Mouse (Mus musculus) ES-Bruce4 (cell line): Measurements from ENCODE around the gene Ddx23. TPM values are rescaled to one million over a fixed set of nuclear protein-coding genes. Genes with fewer than 3 reads are reported as not detected.

Experiments used
- H3K27ac ChIP-seq: 2 replicates; pipeline ENCODE4 v1.5.1; 2012; ENCODE audit warnings: low read length, inconsistent platforms; ENCODE audit not compliant: insufficient read depth
- H3K27me3 ChIP-seq: 2 replicates; pipeline ENCODE4 v1.6.1; 2012; ENCODE audit warnings: mild to moderate bottlenecking, low read length, inconsistent platforms; ENCODE audit not compliant: control insufficient read depth, poor library complexity, insufficient read depth, severe bottlenecking
- H3K36me3 ChIP-seq: 2 replicates; pipeline ENCODE4 v1.6.1; 2012; ENCODE audit warnings: inconsistent platforms, mild to moderate bottlenecking, low read length, moderate library complexity; ENCODE audit not compliant: control insufficient read depth, poor library complexity, insufficient read depth, severe bottlenecking
- H3K4me1 ChIP-seq: one replicate; pipeline ENCODE4 v1.8.1; 2011; ENCODE audit warnings: low read length; ENCODE audit not compliant: control insufficient read depth, insufficient read depth
- H3K4me3 ChIP-seq: 2 replicates; pipeline ENCODE4 v1.5.1; 2011; ENCODE audit warnings: low read depth, mild to moderate bottlenecking, low read length
- H3K9ac ChIP-seq: 2 replicates; pipeline ENCODE4 v1.6.1; 2012; ENCODE audit warnings: low read depth, mild to moderate bottlenecking, inconsistent platforms; ENCODE audit not compliant: poor library complexity, severe bottlenecking
- H3K9me3 ChIP-seq: replicated peaks from 2 replicates; pipeline ENCODE4 v1.6.1; 2012; ENCODE audit warnings: mild to moderate bottlenecking, low read length, inconsistent platforms; ENCODE audit not compliant: control insufficient read depth, poor library complexity, insufficient read depth, severe bottlenecking
- CTCF ChIP-seq: IDR thresholded peaks from one replicate; pipeline ENCODE4 v1.8.1; 2011; ENCODE audit warnings: low read depth, low read length
- EP300 ChIP-seq: IDR thresholded peaks from 2 replicates; pipeline ENCODE4 v1.6.1; 2011; ENCODE audit warnings: low read depth, low read length; ENCODE audit not compliant: insufficient read depth
- POLR2A ChIP-seq: IDR thresholded peaks from one replicate; pipeline ENCODE4 v1.8.1; 2011; ENCODE audit warnings: low read length; ENCODE audit not compliant: insufficient read depth
- polyA plus RNA-seq: library from polyadenylated mRNA; stranded (reverse); fragments of >200 nt; gene quantifications from 2 replicates; pipeline ENCODE4 v1.2.4, GENCODE M21; 2011; ENCODE audit warnings: low read depth; ENCODE audit not compliant: missing spikeins, insufficient read depth, insufficient read length

The Ddx23 gene
- polyA plus RNA-seq, 1 experiment: 121 TPM

DNA sequence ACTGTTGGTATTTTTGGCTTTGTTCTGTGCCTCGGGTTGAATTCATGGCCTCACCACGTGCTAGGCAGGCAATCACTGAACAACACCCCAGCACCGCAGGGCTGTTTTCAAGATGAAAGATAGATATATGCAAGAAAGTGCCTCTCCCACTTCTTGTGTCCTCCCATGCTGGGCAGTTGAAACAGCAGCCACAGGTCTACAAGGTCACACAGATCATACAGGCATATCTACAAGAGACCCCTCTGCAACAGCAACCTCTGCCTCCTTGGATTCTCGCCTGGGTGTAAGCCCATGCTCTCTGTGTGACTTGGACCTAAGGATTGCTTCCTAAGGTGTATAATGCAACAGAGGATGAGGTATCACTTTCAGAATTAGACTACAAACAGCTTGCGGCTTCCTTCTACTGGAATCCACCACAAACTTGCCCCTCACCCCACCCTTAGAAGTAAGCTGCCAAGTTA is 39.3 kb downstream of the Ddx23 start:
- no peaks in the 10 kb centered on the region for H3K36me3 ChIP-seq
- TF ChIP-seq EP300: no peak
- no peak for TF ChIP-seq CTCF
- TF ChIP-seq POLR2A: no peak
- no peaks in the 10 kb centered on the region for H3K9me3 ChIP-seq
- H3K9ac ChIP-seq: no peak overlapping the region
- no peaks in the 10 kb centered on the region for H3K27me3 ChIP-seq
- H3K27ac ChIP-seq: no peak overlapping the region
- H3K4me3 ChIP-seq: no peak overlapping the region
- peaks cover 13% of the 10 kb centered on the region for H3K4me1 ChIP-seq

DNA sequence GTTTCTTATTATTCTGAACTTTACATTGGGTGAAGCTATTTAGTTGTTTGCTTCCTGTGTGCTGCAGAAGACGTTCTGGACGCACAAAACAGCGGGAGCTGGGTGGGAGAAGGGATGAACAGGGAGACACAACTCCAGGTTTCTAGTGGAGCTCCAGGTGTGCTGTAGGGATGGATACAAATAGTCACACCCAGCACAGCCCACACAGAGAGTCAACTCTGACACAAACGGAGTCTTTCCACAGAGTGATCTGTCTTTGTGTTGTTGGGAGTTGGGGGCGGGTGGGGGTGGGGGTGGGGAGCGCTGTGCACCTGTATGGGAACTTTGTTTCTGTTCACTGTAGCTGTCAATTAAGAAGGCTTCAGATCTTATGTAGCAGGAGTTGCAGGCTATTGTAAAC is 40.0 kb downstream of the Ddx23 start:
- Histone ChIP-seq H3K4me1 (peaks cover 10% of the 10 kb centered on the region), H3K36me3 (no peaks in the 10 kb centered on the region), H3K27me3 (no peaks in the 10 kb centered on the region), H3K9me3 (no peaks in the 10 kb centered on the region), H3K4me3 (no peak overlapping the region), H3K9ac (no peak overlapping the region), H3K27ac (peak overlapping the region; percentile 49; the same call in 1 of the 2 replicates)
- no peak for TF ChIP-seq CTCF
- TF ChIP-seq POLR2A: no peak
- no peak for TF ChIP-seq EP300

DNA sequence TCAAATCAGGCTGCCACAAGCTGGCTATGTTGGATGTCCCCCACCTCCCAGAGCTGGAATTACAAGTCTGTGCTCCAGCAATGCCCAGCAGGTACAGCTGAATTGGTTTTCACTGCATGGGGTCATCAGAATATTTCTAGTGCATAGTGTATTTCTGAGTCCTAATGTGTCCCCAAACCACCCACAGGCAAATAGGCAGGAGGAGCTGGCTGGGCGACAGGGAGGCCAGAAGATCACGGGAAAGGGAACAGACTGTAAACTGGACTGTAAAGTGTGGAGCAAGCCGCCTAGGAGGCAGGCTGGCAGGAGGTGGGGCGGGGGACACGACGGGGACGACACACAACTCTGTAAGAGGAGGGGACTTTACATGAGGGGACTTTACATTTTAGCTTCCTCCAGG is 40.5 kb downstream of the Ddx23 start:
- Histone ChIP-seq H3K4me3 (no peak overlapping the region), H3K36me3 (no peaks in the 10 kb centered on the region), H3K9me3 (no peaks in the 10 kb centered on the region), H3K4me1 (peaks cover 10% of the 10 kb centered on the region), H3K9ac (no peak overlapping the region), H3K27ac (peak overlapping the region; percentile 49; the same call in 1 of the 2 replicates), H3K27me3 (no peaks in the 10 kb centered on the region)
- TF ChIP-seq EP300 (no peak), CTCF (no peak), POLR2A (no peak)

DNA sequence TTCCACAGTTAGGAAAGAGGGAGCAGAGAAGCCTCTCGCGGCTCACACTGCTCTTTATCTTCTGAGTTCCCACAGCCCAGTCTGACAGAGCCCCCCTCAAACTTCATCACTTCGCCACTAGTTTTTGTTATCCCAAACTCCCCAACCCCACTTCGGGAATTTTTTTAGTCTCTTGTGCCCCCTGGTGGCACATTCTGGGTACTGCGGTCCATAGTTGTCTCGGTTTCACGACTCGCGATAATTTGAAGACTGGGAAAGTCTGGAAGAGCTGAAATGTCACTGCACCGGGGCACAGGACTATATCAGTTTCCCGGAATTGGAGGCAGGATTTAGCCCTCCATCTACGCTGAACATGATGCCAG is 45.5 kb downstream of the Ddx23 start:
- no peaks in the 10 kb centered on the region for H3K9me3 ChIP-seq
- H3K36me3 ChIP-seq: no peaks in the 10 kb centered on the region
- H3K4me1 ChIP-seq: peaks cover 4% of the 10 kb centered on the region
- H3K27ac ChIP-seq: no peak overlapping the region
- no peaks in the 10 kb centered on the region for H3K27me3 ChIP-seq
- no peak overlapping the region for H3K4me3 ChIP-seq
- no peak for TF ChIP-seq POLR2A
- no peak for TF ChIP-seq EP300
- TF ChIP-seq CTCF: peak; percentile 55
- H3K9ac ChIP-seq: no peak overlapping the region

DNA sequence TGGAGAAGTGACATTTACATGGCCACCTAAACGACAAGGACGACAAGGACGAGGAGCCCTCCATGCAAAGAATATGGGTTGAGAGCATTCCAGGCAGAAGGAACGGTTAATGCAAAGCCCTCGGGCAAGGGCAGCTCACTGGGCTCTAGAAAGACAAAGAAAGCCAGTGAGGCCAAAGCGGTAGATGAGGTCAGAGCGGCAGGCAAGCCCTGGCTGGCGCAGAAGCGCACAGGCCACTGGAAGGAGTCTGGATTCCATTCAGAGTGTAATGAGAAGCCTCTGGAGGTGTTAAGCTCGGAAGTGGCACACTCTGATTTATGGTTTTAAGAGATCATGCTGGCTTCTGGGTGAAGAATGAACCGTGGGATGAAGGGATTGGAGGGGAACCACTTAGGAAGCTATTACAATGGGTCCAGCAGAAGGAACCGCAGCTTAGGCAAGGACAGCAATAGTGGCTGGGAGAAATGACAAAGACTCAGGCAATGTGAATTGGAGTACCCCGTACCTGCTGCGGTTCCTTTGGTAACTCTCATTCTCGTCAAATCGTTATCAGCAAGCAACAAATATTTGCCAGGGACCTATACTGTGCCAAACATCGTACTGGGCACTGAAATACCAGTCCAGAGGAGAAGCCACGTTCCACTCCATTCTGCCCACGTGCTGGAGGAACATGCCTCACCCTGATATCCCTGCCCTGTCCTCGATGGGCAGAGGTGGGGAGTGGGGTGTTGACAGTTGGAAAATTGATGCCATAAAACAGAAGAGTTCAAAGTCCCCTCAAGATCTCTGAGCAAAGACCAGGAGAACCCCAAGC is 46.1 kb downstream of the Ddx23 start:
- no peaks in the 10 kb centered on the region for H3K9me3 ChIP-seq
- H3K4me3 ChIP-seq: no peak overlapping the region
- H3K4me1 ChIP-seq: peaks cover 3% of the 10 kb centered on the region
- TF ChIP-seq POLR2A (no peak), CTCF (no peak), EP300 (no peak)
- H3K27me3 ChIP-seq: no peaks in the 10 kb centered on the region
- H3K27ac ChIP-seq: no peak overlapping the region
- no peaks in the 10 kb centered on the region for H3K36me3 ChIP-seq
- no peak overlapping the region for H3K9ac ChIP-seq

DNA sequence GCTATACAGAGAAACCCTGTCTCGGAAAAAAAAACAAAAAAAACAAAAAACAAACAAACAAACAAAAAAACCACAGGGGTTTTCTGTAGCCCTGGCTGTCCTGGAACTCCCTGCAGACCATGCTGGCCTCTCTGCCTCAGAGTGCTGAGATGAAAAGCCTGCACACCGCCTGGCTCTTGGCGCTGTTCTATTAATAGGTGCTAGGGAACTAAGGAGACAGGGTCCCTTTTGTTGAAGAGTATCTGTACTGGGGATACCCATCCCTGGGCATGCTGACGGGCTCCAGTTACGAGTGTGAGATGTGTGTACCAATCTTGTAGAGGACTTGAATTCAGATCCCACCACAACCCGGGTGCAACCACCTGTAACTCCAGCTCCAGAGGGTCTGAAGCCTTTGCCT is 46.9 kb downstream of the Ddx23 start:
- Histone ChIP-seq H3K4me3 (no peak overlapping the region), H3K36me3 (no peaks in the 10 kb centered on the region), H3K27me3 (no peaks in the 10 kb centered on the region), H3K4me1 (peaks cover 3% of the 10 kb centered on the region), H3K9ac (no peak overlapping the region), H3K27ac (no peak overlapping the region), H3K9me3 (no peaks in the 10 kb centered on the region)
- TF ChIP-seq CTCF (no peak), EP300 (no peak), POLR2A (no peak)
